Mouse (Mus musculus) C2C12 (cell line): Measurements from ENCODE around the gene Etv6. TPM values are rescaled to one million over a fixed set of nuclear protein-coding genes. Genes with fewer than 3 reads are reported as not detected.

Experiments used
- H3K27me3 ChIP-seq: one replicate; pipeline ENCODE4 v1.6.1; 2011; ENCODE audit not compliant: control insufficient read depth, insufficient read depth, insufficient read length
- H3K36me3 ChIP-seq: one replicate; pipeline ENCODE4 v1.6.1; 2011; ENCODE audit not compliant: control insufficient read depth, insufficient read depth
- H3K4me3 ChIP-seq: one replicate; pipeline ENCODE4 v1.5.1; 2011; ENCODE audit warnings: mild to moderate bottlenecking, control low read depth; ENCODE audit not compliant: poor library complexity, insufficient read depth, severe bottlenecking
- H3K79me2 ChIP-seq: one replicate; pipeline ENCODE4 v1.6.1; 2011; ENCODE audit not compliant: control insufficient read depth, insufficient read depth
- H3K79me3 ChIP-seq: one replicate; pipeline ENCODE4 v1.6.1; 2011; ENCODE audit warnings: low read depth, control low read depth
- H3ac ChIP-seq: one replicate; pipeline ENCODE3; 2011; ENCODE audit warnings: low read depth; ENCODE audit not compliant: control insufficient read depth, insufficient read length
- CEBPB ChIP-seq: IDR thresholded peaks from one replicate; pipeline ENCODE4 v1.6.1; 2011; ENCODE audit warnings: low read depth, mild to moderate bottlenecking, control low read depth, moderate library complexity
- CTCF ChIP-seq: IDR thresholded peaks from one replicate; pipeline ENCODE4 v1.5.1; 2011; ENCODE audit not compliant: control insufficient read depth, insufficient read depth, insufficient read length
- FOSL1 ChIP-seq: IDR thresholded peaks from one replicate; pipeline ENCODE4 v1.8.0; 2011; ENCODE audit warnings: mild to moderate bottlenecking, low read length; ENCODE audit not compliant: poor library complexity, insufficient read depth, severe bottlenecking
- MAX ChIP-seq: IDR thresholded peaks from one replicate; pipeline ENCODE4 v1.6.1; 2011; ENCODE audit warnings: mild to moderate bottlenecking, control low read depth
- MYOD1 ChIP-seq: IDR thresholded peaks from one replicate; pipeline ENCODE4 v1.6.1; 2011; ENCODE audit warnings: low read depth; ENCODE audit not compliant: control insufficient read depth, insufficient read length
- MYOG ChIP-seq: IDR thresholded peaks from one replicate; pipeline ENCODE4 v1.6.1; 2011; ENCODE audit not compliant: control insufficient read depth, insufficient read length; ENCODE audit errors: extremely low read depth
- USF1 ChIP-seq: IDR thresholded peaks from one replicate; pipeline ENCODE4 v1.6.1; 2011; ENCODE audit warnings: low read depth, mild to moderate bottlenecking, control low read depth, moderate library complexity
- polyA plus RNA-seq: library from polyadenylated mRNA; unstranded; fragments of >200 nt; fragmentation: generic; extraction: Trizol; gene quantifications from one replicate; pipeline ENCODE4 v1.2.1, GENCODE M21; 2012; ENCODE audit warnings: missing spikeins

The Etv6 gene
- polyA plus RNA-seq, 1 experiment: 8.5 TPM

- Histone ChIP-seq H3K79me3 (no peaks in the 10 kb centered on the region), H3K4me3 (no peak overlapping the region), H3ac (no peak overlapping the region), H3K27me3 (no peaks in the 10 kb centered on the region), H3K36me3 (peaks cover 14% of the 10 kb centered on the region), H3K79me2 (no peaks in the 10 kb centered on the region)
- no peak for TF ChIP-seq MAX
- no peak for TF ChIP-seq USF1
- no peak for TF ChIP-seq CTCF
- TF ChIP-seq MYOG: no peak
- no peak for TF ChIP-seq MYOD1
- TF ChIP-seq FOSL1: no peak
- TF ChIP-seq CEBPB: no peak
Observed at GRCm38 (mm10) chr6:134252081-134252755, 216.7 kb downstream of the Etv6 start.

- Histone ChIP-seq H3K79me2 (no peaks in the 10 kb centered on the region), H3K36me3 (peaks cover 9% of the 10 kb centered on the region), H3K27me3 (no peaks in the 10 kb centered on the region), H3K4me3 (no peak overlapping the region), H3K79me3 (no peaks in the 10 kb centered on the region), H3ac (no peak overlapping the region)
- TF ChIP-seq USF1: no peak
- TF ChIP-seq MYOD1: no peak
- TF ChIP-seq CTCF: no peak
- TF ChIP-seq CEBPB: no peak
- TF ChIP-seq FOSL1: no peak
- no peak for TF ChIP-seq MAX
- no peak for TF ChIP-seq MYOG
Observed at GRCm38 (mm10) chr6:134256369-134256768, 220.9 kb downstream of the Etv6 start.

GRCm38 (mm10) chr6:134259913-134260312 lies 224.4 kb downstream of the Etv6 start:
- TF ChIP-seq USF1 (no peak), MYOD1 (no peak), MAX (no peak), FOSL1 (no peak), CTCF (no peak), CEBPB (no peak), MYOG (no peak)
- Histone ChIP-seq H3K27me3 (no peaks in the 10 kb centered on the region), H3K4me3 (no peak overlapping the region), H3ac (no peak overlapping the region), H3K36me3 (peaks cover 25% of the 10 kb centered on the region), H3K79me2 (no peaks in the 10 kb centered on the region), H3K79me3 (no peaks in the 10 kb centered on the region)

- TF ChIP-seq MAX: no peak
- TF ChIP-seq MYOG: no peak
- TF ChIP-seq MYOD1: no peak
- TF ChIP-seq FOSL1: no peak
- no peak for TF ChIP-seq CEBPB
- H3K79me2 ChIP-seq: no peaks in the 10 kb centered on the region
- H3ac ChIP-seq: no peak overlapping the region
- no peaks in the 10 kb centered on the region for H3K79me3 ChIP-seq
- H3K27me3 ChIP-seq: no peaks in the 10 kb centered on the region
- H3K4me3 ChIP-seq: no peak overlapping the region
- H3K36me3 ChIP-seq: peaks cover 44% of the 10 kb centered on the region
Observed at GRCm38 (mm10) chr6:134261904-134262303, 226.4 kb downstream of the Etv6 start.

- H3K4me3 ChIP-seq: no peak overlapping the region
- H3K36me3 ChIP-seq: peaks cover 49% of the 10 kb centered on the region
Observed at GRCm38 (mm10) chr6:134262383-134262782, 226.9 kb downstream of the Etv6 start.

More at GRCm38 (mm10) chr6:134262383-134262782, 226.9 kb downstream of the Etv6 start:
- Histone ChIP-seq H3ac (no peak overlapping the region), H3K79me3 (no peaks in the 10 kb centered on the region), H3K27me3 (no peaks in the 10 kb centered on the region), H3K79me2 (no peaks in the 10 kb centered on the region)
- TF ChIP-seq MYOD1: no peak
- TF ChIP-seq MYOG: no peak
- no peak for TF ChIP-seq MAX
- TF ChIP-seq CEBPB: no peak
- no peak for TF ChIP-seq CTCF
